Mouse (Mus musculus) kidney, adult 2 months (tissue): ENCODE results near the gene Wdr45. TPM values are rescaled to one million over a fixed set of nuclear protein-coding genes. Genes with fewer than 3 reads are reported as not detected.

Experiments used
- DNase-seq: peaks from one replicate; pipeline ENCODE4 v3.0.0; 2021
- H3K27ac ChIP-seq: fragments of 200-500 bp; 2 replicates; pipeline ENCODE4 v1.5.1; 2012; ENCODE audit warnings: low read depth, low read length, control low read depth, inconsistent platforms; ENCODE audit not compliant: insufficient read depth
- H3K27me3 ChIP-seq: fragments of 200-500 bp; replicated peaks from 2 replicates; pipeline ENCODE4 v1.6.1; 2012; ENCODE audit warnings: mild to moderate bottlenecking, moderate library complexity, low read length, inconsistent platforms; ENCODE audit not compliant: control insufficient read depth, insufficient read depth
- H3K36me3 ChIP-seq: fragments of 200-500 bp; 2 replicates; pipeline ENCODE4 v1.6.1; 2012; ENCODE audit warnings: mild to moderate bottlenecking, moderate library complexity, low read length, inconsistent platforms; ENCODE audit not compliant: control insufficient read depth, insufficient read depth
- H3K4me1 ChIP-seq: fragments of 200-500 bp; 2 replicates; pipeline ENCODE4 v1.6.1; 2011; ENCODE audit warnings: low read length; ENCODE audit not compliant: control insufficient read depth, insufficient read depth
- H3K4me3 ChIP-seq: fragments of 200-500 bp; 2 replicates; pipeline ENCODE4 v1.5.1; 2011; ENCODE audit warnings: mild to moderate bottlenecking, low read depth, low read length, control low read depth; ENCODE audit not compliant: insufficient read depth
- CTCF ChIP-seq: fragments of 200-500 bp; conservative IDR thresholded peaks from 2 replicates; pipeline ENCODE4 v1.5.1; 2011; ENCODE audit warnings: low read depth, mild to moderate bottlenecking, control low read depth, low read length, moderate library complexity, mixed read lengths; ENCODE audit not compliant: insufficient read depth, insufficient read length
- POLR2A ChIP-seq: fragments of 200-500 bp; IDR thresholded peaks from one replicate; pipeline ENCODE4 v1.6.1; 2011; ENCODE audit warnings: low read depth, low read length, control low read depth
- WGBS: fragments of 180-500 bp; shearing (Covaris S2); methylation state at CpG from one replicate; pipeline ENCODE4 v1.1.7; 2018; 5-methylcytosine and 5-hydroxymethylcytosine counted together
- polyA plus RNA-seq: library from polyadenylated mRNA; depleted of rRNA; stranded (reverse); fragments of >200 nt; gene quantifications from 2 replicates; pipeline ENCODE4 v1.2.3, GENCODE M21; 2012

Wdr45 gene
- polyA plus RNA-seq, 1 experiment = 73.1 TPM

- peak overlapping the region; percentile 9; the same call in 1 of the 2 replicates for H3K4me3 ChIP-seq
- no peaks in the 10 kb centered on the region for H3K36me3 ChIP-seq
- peaks cover 3% of the 10 kb centered on the region; the same call in 1 of the 2 replicates for H3K4me1 ChIP-seq
- 28% methylated on average over 9 of the region's 9 CpGs for WGBS
- H3K27me3 ChIP-seq = no peaks in the 10 kb centered on the region
- no peak for DNase-seq
- TF ChIP-seq POLR2A (no peak), CTCF (no peak)
- no peak overlapping the region for H3K27ac ChIP-seq
These were observed 50.6 kb downstream of the Wdr45 start for GRCm38 (mm10) chrX:7764657-7765280.

DNA sequence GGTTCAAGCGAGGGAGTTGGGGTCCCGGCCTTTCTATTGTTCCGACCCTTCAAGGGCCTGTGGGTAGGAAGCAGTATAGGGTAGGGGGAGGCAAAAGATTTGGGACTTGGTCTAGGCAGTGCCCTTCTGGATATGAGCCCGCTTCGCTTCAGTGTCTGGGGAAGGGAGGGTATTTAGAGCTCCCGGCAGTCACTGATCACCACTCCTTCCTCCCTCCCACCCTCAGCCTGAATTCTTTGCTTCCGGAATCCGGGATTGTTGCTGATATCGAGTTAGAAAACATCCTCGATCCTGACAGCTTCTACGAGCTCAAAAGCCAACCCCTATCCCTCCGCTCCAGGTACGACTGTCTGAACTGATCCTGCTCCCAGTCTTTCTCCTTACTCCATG lies 51.1 kb downstream of the Wdr45 start:
- Histone ChIP-seq H3K4me1 (peaks cover 3% of the 10 kb centered on the region; the same call in 1 of the 2 replicates), H3K27ac (peak overlapping the region; percentile 1; the same call in 1 of the 2 replicates), H3K4me3 (peak overlapping the region; percentile 38), H3K27me3 (no peaks in the 10 kb centered on the region), H3K36me3 (no peaks in the 10 kb centered on the region)
- DNase-seq = no peak
- no peak for TF ChIP-seq POLR2A
- TF ChIP-seq CTCF = no peak
- 23% methylated on average over 13 of the region's 13 CpGs for WGBS

DNA sequence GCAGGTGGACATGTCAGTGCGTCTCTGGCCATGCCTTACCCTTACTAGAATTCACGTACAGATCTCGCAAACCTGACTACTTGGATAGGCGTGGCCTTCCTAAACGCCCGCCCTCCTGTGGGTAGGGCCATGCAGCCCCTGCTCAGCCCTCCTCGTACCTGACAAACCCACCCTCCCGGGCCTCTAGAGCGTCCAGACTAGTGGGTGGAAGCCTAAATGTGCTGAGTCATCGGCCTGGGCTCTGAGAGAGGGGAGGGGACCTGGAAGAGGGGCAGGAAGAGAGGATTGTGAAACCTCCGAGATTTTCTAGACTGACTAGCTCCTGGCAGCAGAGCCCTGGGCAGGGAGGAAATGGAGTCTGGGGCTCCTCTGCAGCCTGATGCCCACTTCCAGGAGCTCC lies 51.6 kb downstream of the Wdr45 start:
- no peaks in the 10 kb centered on the region for H3K36me3 ChIP-seq
- H3K27me3 ChIP-seq = no peaks in the 10 kb centered on the region
- H3K27ac ChIP-seq = peak overlapping the region; percentile 1; the same call in 1 of the 2 replicates
- peak; percentile 43 for DNase-seq
- 6% methylated on average over 11 of the region's 11 CpGs for WGBS
- peak overlapping the region; percentile 38; the same call in 1 of the 2 replicates for H3K4me3 ChIP-seq
- H3K4me1 ChIP-seq = peaks cover 3% of the 10 kb centered on the region; the same call in 1 of the 2 replicates
- TF ChIP-seq CTCF (no peak), POLR2A (no peak)

- 91% methylated on average over 7 of the region's 7 CpGs for WGBS
- Histone ChIP-seq H3K27ac (no peak overlapping the region), H3K36me3 (no peaks in the 10 kb centered on the region), H3K4me1 (no peaks in the 10 kb centered on the region), H3K4me3 (no peak overlapping the region), H3K27me3 (no peaks in the 10 kb centered on the region)
- TF ChIP-seq CTCF = no peak
- TF ChIP-seq POLR2A = no peak
- DNase-seq = no peak
These were observed 55.3 kb downstream of the Wdr45 start for GRCm38 (mm10) chrX:7769302-7770017.

- Histone ChIP-seq H3K27ac (no peak overlapping the region), H3K36me3 (no peaks in the 10 kb centered on the region), H3K4me1 (no peaks in the 10 kb centered on the region), H3K4me3 (no peak overlapping the region), H3K27me3 (no peaks in the 10 kb centered on the region)
- 47% methylated on average over 2 of the region's 2 CpGs for WGBS
- DNase-seq = peak; percentile 11
- no peak for TF ChIP-seq POLR2A
- TF ChIP-seq CTCF = peak; percentile 38
These were observed 58.6 kb downstream of the Wdr45 start for GRCm38 (mm10) chrX:7772766-7773165.

DNA sequence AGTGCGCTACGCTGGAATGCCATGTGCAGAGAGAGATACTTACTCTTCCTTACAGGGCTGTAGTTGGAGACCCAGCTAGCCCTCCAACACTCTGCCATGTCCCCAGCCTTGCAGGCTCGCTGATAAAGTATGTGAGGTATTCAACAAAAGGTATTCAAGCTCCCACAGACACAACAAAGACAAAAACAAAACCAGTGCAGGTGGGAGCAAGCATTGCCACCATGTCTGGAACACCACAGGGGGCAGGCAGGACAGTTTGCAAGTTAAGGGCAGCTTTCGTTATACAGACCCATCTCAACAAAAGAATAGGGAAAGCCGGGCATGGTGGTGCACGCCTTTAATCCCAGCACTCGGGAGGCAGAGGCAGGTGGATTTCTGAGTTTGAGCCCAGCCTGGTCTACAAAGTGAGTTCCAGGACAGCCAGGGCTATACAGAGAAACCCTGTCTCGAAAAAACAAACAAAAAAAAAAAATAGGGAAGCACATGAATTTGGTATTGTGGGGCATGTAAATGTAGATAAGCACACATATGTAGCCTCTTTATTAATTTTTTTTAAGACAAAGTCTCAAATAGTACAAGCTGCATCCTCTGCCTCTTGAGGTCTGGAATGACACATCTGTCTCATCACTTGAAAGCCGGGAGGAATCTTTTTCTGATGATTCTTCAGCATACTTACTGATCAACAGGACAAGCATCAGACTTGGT lies 61.5 kb downstream of the Wdr45 start:
- no peak for DNase-seq
- Histone ChIP-seq H3K27me3 (no peaks in the 10 kb centered on the region), H3K36me3 (no peaks in the 10 kb centered on the region), H3K4me3 (no peak overlapping the region), H3K4me1 (no peaks in the 10 kb centered on the region; the same call in 1 of the 2 replicates), H3K27ac (no peak overlapping the region)
- TF ChIP-seq POLR2A = no peak
- no peak for TF ChIP-seq CTCF
- 84% methylated on average over 9 of the region's 9 CpGs for WGBS
